Mouse (Mus musculus): ENCODE data around the gene Ifna12. TPM values are rescaled to one million over a fixed set of nuclear protein-coding genes. Genes with fewer than 3 reads are reported as not detected.
"Not testable (repeated sequence)": the region's sequence is repeated elsewhere in the genome, so short reads cannot be mapped to it uniquely, and the experiment has no call there.

The Ifna12 gene
- not detected for total RNA-seq (2021)
- long read RNA-seq, experiment 1 = 0 reads
- long read RNA-seq, experiment 2 = 0 reads

- no peak for DNase-seq (ENCODE audit: low spot score in 2 of 2)
These were observed at the start of gene Ifna12 for GRCm38 (mm10) chr4:88603276-88603675. Ifna12 (minus strand) TSS chr4:88603376.

- DNase-seq (ENCODE audit: low spot score in 2 of 2) = no peak
These were observed 41.2 kb upstream of the Ifna12 start, which contains the start of gene Ifna13 for GRCm38 (mm10) chr4:88644359-88644758. Ifna13 (minus strand) TSS chr4:88644459.

GRCm38 (mm10) chr4:88642526-88642925 lies 39.4 kb upstream of the Ifna12 start:
- DNase-seq (ENCODE audit: low spot score in 2 of 2) = no peak

GRCm38 (mm10) chr4:88641077-88641831 lies 38.1 kb upstream of the Ifna12 start:
- DNase-seq (ENCODE audit: low spot score in 2 of 2) = peak; percentile 90 to 95

GRCm38 (mm10) chr4:88640704-88641076 lies 37.5 kb upstream of the Ifna12 start:
- DNase-seq (ENCODE audit: low spot score in 2 of 2) = no peak

GRCm38 (mm10) chr4:88634311-88634710 lies 31.1 kb upstream of the Ifna12 start, which contains the start of gene C87499:
C87499 (minus strand) TSS chr4:88634411.
- no peak for DNase-seq (ENCODE audit: low spot score in 2 of 2)

GRCm38 (mm10) chr4:88592285-88592684 lies 10.9 kb downstream of the Ifna12 start, which contains the start of gene Ifna9:
Ifna9 (minus strand) TSS chr4:88592385.
- DNase-seq (ENCODE audit: low spot score in 2 of 2) = no peak

GRCm38 (mm10) chr4:88571698-88572097 lies 31.5 kb downstream of the Ifna12 start, which contains the start of gene Ifna14:
Ifna14 (minus strand) TSS chr4:88571798.
- no peak for DNase-seq (ENCODE audit: low spot score in 2 of 2)

- no peak for DNase-seq (ENCODE audit: low spot score in 2 of 2)
These were observed 41.4 kb downstream of the Ifna12 start for GRCm38 (mm10) chr4:88561791-88562190.

- DNase-seq (ENCODE audit: low spot score in 2 of 2) = not testable (repeated sequence)
These were observed 45.0 kb downstream of the Ifna12 start, which contains the start of gene Ifna15 for GRCm38 (mm10) chr4:88558145-88558544. Ifna15 (minus strand) TSS chr4:88558245.

Other genes with a start within 250 kb of the Ifna12 start
- 1 to 10 TPM; 4.4 to 5.3 TPM for gene Hacd4, start 164.4 kb downstream of the Ifna12 start, total RNA-seq (2021)
- gene Ifnb1, start 80.6 kb downstream of the Ifna12 start, total RNA-seq (2021) = not detected
- gene Ifna15, start 45.1 kb downstream of the Ifna12 start, total RNA-seq (2021) = not detected
- gene Ifna14, start 31.6 kb downstream of the Ifna12 start, total RNA-seq (2021) = not detected
- not detected for gene Ifna9, start 11.0 kb downstream of the Ifna12 start, total RNA-seq (2021)
- gene C87499, start 31.0 kb upstream of the Ifna12 start, total RNA-seq (2021) = not detected
- not detected for gene Ifna13, start 41.1 kb upstream of the Ifna12 start, total RNA-seq (2021)
- not detected for gene Ifna16, start 73.5 kb upstream of the Ifna12 start, total RNA-seq (2021)
- gene Ifna2, start 80.5 kb upstream of the Ifna12 start, total RNA-seq (2021) = not detected
- not detected for gene Ifnab, start 88.0 kb upstream of the Ifna12 start, total RNA-seq (2021)
- gene Gm26566, start 118.4 kb upstream of the Ifna12 start, total RNA-seq (2021) = under 1 TPM in 1 of 2 experiments, not detected in 1; 0.98 TPM
- 10 to 100 TPM; 81.9 to 94.2 TPM for gene Klhl9, start 119.1 kb upstream of the Ifna12 start, total RNA-seq (2021)
- gene Gm13271, start 151.5 kb upstream of the Ifna12 start, total RNA-seq (2021) = not detected
- not detected for gene Gm13283, start 156.7 kb upstream of the Ifna12 start, total RNA-seq (2021)
- not detected for gene Gm13290, start 170.5 kb upstream of the Ifna12 start, total RNA-seq (2021)
- gene Gm13289, start 173.5 kb upstream of the Ifna12 start, total RNA-seq (2021) = not detected
- not detected for gene Gm13272, start 176.5 kb upstream of the Ifna12 start, total RNA-seq (2021)
- gene Ifnz, start 178.8 kb upstream of the Ifna12 start, total RNA-seq (2021) = not detected
- gene Gm13276, start 182.3 kb upstream of the Ifna12 start, total RNA-seq (2021) = not detected
- gene Gm13277, start 185.3 kb upstream of the Ifna12 start, total RNA-seq (2021) = not detected
- not detected for gene Gm13278, start 188.2 kb upstream of the Ifna12 start, total RNA-seq (2021)
- gene Gm13275, start 191.1 kb upstream of the Ifna12 start, total RNA-seq (2021) = not detected
- gene Gm13279, start 194.0 kb upstream of the Ifna12 start, total RNA-seq (2021) = not detected
- gene Gm13285, start 196.3 kb upstream of the Ifna12 start, total RNA-seq (2021) = under 1 TPM; 0.37 to 0.54 TPM
- gene Gm13287, start 199.9 kb upstream of the Ifna12 start, total RNA-seq (2021) = not detected
- not detected for gene Gm13288, start 202.2 kb upstream of the Ifna12 start, total RNA-seq (2021)
- gene Ifna7, start 212.9 kb upstream of the Ifna12 start, total RNA-seq (2021) = not detected
- gene Ifna11, start 216.6 kb upstream of the Ifna12 start, total RNA-seq (2021) = not detected
- not detected for gene Ifna6, start 224.0 kb upstream of the Ifna12 start, total RNA-seq (2021)
- not detected for gene Ifna5, start 232.1 kb upstream of the Ifna12 start, total RNA-seq (2021)
- not detected for gene Ifna4, start 238.5 kb upstream of the Ifna12 start, total RNA-seq (2021)
- gene Ifna1, start 246.7 kb upstream of the Ifna12 start, total RNA-seq (2021) = not detected